Mouse (Mus musculus) spleen, postnatal 14 days (tissue): ENCODE measurements around the gene Dpp9.
"Not testable (repeated sequence)": the region's sequence is repeated elsewhere in the genome, so short reads cannot be mapped to it uniquely, and the experiment has no call there.

Experiments used
- DNase-seq, 2 experiments: peaks; one replicate each; pipeline ENCODE4 v3.0.0; 2021 to 2022; ENCODE audit warnings: low spot score in 2 of 2

Dpp9 gene

DNA sequence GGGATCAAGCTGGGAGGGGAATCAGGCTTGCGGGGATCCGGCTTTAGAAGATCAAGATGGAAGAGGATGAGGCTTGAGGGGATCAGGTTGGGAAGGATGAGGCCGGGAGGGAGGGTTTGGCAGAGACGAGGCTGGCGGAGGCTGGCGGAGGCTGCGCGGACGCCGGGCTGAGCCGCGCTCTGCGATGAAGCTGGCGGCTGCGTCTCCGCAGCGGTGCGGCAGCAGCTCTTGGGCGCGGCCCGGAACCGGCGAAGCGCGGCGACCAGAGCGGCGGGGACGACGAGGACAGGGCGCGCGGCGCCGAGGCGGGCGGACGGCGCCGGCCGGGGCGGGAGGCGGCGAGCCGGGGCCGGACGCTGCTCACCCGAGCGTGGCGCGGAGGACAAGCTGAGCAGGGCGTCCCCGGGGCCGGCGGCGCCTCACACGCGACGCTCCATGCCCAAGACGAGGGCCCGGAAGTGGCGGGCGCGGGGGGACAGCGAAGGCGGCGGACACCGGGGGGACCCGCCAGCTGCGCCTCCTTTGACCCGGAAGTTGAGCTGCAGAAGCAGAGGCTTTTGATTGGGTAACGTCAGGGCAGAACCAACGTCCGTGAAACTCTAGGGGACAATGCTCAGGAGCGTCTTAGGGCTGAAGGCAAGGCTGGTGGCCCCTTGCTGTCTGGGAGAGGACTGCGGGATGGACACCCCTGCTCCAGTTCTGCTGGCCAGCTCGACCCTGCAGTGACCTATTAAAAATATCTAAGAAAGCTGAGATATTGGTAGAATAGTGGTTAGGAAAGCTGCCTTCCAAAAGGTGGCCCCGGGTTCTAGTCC lies at the start of gene Dpp9:
TSS of gene Dpp9 (minus strand) at position 529 of the 815 bp plus-strand sequence.
- DNase-seq = peak; percentile 68 to 76

DNA sequence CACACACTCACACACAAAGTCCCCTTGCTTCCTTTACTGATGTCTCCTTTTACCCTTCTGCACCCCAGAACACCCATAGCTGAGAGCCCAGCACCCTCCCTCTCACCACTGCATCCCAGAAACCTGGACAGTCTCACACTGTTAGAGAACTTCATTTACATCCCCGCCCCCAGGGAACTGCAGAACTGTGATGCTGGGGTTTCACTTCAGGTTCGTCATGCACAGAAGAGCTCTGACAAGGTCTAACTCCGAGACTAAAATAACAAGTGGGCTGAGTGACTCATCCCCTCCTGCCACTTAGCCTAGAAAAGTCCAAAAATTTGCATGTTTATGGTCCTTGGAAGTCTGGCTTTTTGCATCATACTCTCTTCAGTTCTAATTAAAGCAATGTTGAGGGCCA lies 47.6 kb upstream of the Dpp9 start:
- DNase-seq = peak in 1 of 2 experiments; percentile 52

DNA sequence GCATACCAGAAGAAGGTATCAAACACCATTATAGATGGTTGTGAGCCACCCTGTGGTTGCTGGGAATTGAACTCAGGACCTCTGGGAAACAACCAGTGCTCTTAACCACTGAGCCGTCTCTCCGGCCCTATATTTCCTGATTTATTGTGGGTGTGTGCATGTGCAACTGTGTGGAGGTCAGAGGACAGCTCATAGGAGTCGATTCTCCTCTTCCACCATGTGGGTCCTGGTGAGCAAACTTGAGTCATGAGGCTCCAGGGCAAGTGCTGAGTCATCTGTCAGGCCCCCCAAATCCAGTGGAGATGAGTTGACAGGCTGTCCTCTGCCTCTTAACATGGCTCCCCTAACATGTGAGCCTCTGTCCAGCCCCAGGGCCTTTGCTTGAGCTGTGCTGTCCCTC lies 47.2 kb upstream of the Dpp9 start:
- no peak for DNase-seq

DNA sequence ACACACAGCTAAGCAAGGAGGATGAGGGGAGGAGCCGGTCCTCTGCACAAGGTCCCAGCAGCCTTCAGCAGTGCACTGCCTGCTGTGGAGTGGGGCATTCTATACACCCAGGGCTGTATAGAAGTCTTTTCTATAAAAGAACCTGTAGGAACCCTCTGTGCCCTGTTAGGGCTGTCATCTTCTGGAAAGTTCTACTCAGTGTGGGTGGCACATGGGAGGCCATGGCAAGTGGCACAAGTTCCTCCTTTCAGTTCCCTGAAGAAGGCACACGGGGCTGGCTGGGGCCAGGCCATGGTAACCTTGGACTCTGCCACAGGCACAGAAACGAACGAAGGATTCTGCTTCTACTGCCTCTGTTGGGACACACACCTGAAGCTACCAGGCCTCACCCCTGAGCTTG lies 46.3 kb upstream of the Dpp9 start:
- DNase-seq = no peak

DNA sequence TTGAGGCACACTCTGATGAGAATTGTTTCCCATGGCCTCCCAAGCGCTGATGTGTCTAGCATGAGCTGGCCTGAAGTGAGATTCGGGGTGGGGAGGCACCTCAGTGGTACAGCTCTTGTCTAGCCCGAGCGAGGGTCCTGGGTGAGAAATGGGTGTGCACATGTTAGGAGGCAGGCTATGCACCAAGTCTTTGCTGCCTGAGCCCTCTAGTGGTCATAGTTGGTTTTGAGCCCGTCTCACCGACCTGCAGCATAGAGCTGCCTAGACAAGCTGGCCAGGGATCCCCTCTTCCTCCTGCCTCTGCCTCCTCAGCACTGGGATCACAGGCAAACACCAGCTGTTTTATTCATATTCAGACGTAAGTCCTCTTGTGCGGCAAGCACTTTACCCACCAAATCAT lies 45.3 kb upstream of the Dpp9 start:
- peak; percentile 58 to 78 for DNase-seq

DNA sequence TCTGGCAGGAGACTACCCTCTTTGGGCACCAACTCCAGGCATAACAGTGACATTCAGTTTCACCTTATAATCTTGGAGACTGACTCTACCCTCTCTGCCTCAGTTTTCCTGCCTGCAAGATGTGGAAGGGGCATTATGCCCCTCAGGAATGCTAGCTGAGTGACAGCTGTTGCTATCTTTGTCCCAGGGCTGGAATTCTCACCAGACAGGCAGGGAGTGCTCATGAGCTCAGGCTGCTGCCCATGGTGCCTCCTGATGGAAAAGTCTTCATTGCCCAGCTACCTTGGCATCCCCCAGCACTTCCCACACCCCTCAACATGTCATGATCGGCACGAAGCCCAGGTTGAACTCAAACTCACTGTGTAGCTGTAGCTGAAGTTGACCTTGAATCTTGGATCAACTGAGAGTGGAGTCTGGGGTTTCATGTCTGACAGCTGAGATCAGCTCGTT lies 44.0 kb upstream of the Dpp9 start:
- no peak for DNase-seq

DNA sequence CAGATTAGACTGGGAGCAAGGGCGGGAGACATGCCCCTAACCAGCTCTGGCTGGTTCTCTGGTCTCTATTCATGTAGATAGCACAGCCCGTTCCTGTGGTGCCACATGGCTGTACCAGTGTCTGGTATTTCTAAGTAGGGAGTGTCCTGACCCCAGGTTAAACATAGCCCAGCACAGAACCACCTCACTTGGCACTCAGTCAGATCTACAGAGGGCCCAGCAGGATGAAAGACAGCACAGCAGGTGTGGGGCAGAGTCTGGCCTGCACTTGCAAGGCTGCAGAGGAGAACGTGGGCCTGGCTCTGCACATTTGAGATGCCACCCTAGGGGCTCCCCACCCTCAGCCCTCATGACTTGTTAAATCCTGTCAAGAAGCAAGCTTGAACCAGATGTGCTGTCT lies 42.5 kb upstream of the Dpp9 start:
- DNase-seq = no peak

- no peak for DNase-seq
Observed at GRCm38 (mm10) chr17:56259301-56260037, 40.8 kb upstream of the Dpp9 start.

- DNase-seq = not testable (repeated sequence)
Observed at GRCm38 (mm10) chr17:56258812-56259211, 40.1 kb upstream of the Dpp9 start.

DNA sequence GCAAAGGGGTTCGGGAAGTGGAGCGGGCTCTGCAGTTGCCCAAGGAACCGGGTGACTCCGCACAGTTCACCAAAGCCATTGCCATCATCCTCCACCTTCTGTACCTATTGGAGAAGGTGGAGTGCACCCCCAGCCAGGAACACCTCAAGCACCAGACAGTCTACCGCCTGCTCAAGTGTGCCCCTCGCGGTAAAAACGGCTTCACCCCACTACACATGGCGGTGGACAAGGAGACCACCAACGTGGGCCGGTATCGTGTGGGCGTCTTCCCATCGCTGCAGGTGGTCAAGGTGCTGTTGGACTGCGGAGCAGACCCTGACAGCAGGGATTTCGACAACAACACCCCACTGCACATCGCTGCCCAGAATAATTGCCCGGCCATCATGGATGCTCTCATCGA lies 39.6 kb upstream of the Dpp9 start:
- not testable (repeated sequence) for DNase-seq

DNA sequence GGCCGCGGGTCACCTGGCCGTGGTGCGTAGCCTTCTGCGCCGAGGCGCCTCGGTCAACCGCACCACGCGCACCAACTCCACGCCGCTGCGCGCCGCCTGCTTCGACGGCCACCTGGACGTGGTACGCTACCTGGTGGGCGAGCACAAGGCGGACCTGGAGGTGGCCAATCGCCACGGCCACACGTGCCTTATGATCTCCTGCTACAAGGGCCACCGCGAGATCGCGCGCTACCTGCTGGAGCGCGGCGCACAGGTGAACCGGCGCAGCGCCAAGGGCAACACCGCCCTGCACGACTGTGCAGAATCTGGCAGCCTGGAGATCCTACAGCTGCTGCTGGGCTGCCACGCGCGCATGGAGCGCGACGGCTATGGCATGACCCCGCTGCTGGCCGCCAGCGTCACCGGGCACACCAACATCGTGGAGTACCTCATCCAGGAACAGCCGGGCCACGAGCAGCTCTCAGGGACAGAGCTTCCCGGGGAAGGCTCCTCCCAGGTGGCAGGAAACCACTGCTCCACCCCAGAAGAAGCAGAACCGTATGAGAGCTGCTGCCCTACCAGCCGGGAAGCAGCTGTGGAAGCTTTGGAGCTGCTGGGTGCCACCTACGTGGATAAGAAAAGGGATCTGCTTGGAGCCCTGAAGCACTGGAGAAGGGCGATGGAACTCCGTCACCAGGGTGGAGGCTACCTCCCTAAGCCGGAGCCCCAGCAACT lies 38.6 kb upstream of the Dpp9 start:
- DNase-seq = no peak

DNA sequence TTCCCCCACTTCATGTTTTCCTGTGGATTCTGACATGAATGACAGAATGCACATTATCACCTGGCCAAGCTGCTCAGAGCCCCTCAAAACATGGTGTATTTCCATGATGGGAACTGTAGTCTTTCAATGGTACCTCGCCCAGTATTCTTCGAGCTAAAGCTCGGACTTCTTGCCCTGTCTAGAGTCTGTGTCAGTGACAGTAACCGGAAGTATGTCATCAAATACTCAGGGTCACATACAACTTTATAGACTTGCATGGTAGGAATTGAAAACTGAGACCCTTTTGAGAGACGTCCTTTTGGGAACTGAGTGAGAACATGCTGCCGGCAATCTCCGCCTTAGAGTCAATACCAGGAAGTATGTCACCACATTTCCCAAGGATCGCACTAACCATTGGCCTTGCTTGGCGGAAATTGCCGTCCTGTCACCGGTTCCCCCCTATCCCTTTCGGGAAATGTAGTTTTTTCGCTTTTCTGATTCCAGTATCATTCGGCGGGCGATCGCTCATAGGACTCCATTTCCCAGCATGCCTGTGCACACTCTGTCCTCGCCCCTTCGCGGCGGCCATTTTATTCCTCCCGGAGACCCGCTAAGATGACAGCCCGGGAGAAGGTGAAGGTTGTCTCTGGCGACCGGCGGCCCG lies 37.7 kb upstream of the Dpp9 start, which contains the start of gene Fem1a:
TSS of gene Fem1a (plus strand) at position 572 of the 643 bp plus-strand sequence.
- peak; percentile 73 to 85 for DNase-seq

- DNase-seq = peak; percentile 95 to 98
Observed at GRCm38 (mm10) chr17:56255863-56256238, 37.1 kb upstream of the Dpp9 start.

DNA sequence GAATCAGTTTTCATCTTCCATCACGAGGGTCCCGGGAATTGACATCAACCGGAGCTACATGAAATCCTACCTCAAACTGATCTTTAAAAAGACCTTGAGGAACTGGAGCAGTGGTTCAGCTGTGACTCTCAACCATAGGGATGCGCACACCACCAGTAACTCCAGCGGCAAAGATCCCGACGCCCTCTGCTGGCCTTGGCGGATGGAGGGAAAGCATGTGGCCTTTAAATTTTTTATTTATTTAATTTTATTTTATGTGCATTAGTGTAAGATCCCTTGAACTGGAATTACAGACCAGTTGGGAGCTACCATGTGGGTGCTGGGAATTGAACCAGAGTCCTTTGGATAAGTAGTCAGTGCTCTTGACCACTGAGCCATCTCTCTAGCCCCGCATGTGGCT lies 36.7 kb upstream of the Dpp9 start:
- DNase-seq = no peak

DNA sequence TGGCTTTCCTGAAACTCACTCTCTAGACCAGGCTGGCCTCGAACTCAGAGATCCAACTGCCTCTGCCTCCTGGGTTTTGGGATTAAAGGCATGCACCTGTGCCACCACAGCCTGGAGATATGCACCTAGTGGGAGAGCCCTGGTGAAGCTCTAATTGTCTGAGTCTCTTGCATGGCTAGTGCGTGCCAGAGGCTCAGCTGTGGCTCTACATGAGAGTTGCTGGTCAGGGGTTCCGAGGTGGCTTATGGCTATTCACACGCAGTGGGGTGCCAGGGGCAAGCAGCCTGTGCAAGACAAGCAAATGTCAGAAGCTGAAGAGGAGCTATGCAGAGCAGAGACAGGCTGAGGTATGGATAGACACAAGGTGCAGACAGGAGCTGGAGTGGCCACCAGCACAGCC lies 36.0 kb upstream of the Dpp9 start:
- DNase-seq = no peak

GRCm38 (mm10) chr17:56251136-56251829 lies 32.6 kb upstream of the Dpp9 start:
- peak; percentile 53 to 64 for DNase-seq

GRCm38 (mm10) chr17:56245608-56246007 lies 26.9 kb upstream of the Dpp9 start:
- DNase-seq = no peak

- peak; percentile 73 to 81 for DNase-seq
Observed at GRCm38 (mm10) chr17:56241541-56242401, 23.1 kb upstream of the Dpp9 start.

- DNase-seq = no peak
Observed at GRCm38 (mm10) chr17:56233818-56234469, 15.2 kb upstream of the Dpp9 start.

- DNase-seq = no peak
Observed at GRCm38 (mm10) chr17:56233389-56233788, 14.7 kb upstream of the Dpp9 start.
